ENCODE assay signal across 21 mouse cellular contexts in the genomic region with DNA sequence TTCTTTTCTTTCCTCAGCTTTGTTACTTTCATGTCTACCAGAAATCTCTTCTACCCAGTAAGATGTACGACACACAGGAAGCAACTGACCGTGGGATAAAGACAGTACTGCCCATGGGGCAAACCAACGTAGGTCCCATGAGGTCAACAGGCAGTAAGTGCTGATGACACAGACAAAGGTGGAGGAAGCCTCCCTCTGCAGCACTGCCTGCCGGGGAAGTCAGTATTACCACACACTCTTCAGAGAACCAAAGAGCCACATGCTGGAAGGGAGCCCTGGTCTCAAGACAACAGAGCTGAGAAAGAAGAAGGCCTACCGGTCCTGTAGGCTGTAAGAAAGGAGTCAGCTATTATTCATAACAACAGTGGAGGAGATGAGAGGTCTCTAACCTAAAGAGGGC.
DNase-seq lines count a peak whose midpoint lies in the region; ATAC-seq lines count a peak whose summit lies in the region.
"Had no signal": no experiment of that assay in that cellular context is flagged by ENCODE, and none has a peak within 500 bp of the region (broad histone marks: within the 10 kb centered on the region; RNA-seq: fewer than 3 reads in every experiment).

No protein-coding gene starts in this region.

- intact Hi-C loops in heart, postnatal 25 days (cut with DNase I) = no loop called here

- peak; percentile 30 for DNase-seq in heart, adult 11 months
- DNase-seq in heart, postnatal 25 days (ENCODE audit: low spot score) = no peak
- peak; percentile 1 for DNase-seq in fat pad, adult 2 months (ENCODE audit: extremely low read depth, low read depth, low spot score)
- DNase-seq in cerebellum, postnatal 36 days = no peak
- DNase-seq in right cerebral cortex, postnatal 36 days (ENCODE audit: low spot score in 2 of 2) = no peak
- DNase-seq: adrenal gland, adult 2 months; adrenal gland, postnatal 14 days; B cell, adult 2 months; cerebellum, adult 11 months; cerebellum, adult 2 months; cerebellum, adult 9-11 months; cerebellum, postnatal 25 days; embryo, embryonic 11 days; gastrocnemius, postnatal 10 days; gastrocnemius, postnatal 36 days; heart, adult 18-20 months; heart, postnatal 10 days; heart, postnatal 4 days had no signal

- peak; percentile 68 for ATAC-seq in megakaryocyte progenitor cell, adult 5-6 weeks (replicated peaks; ENCODE audit: poor library complexity)
- ATAC-seq: forebrain, embryonic 13.5 days; forebrain, embryonic 16.5 days had no signal

Comparison
In these comparisons a context has a peak if more than half of its experiments do, and no peak if none do; other contexts are left out.
1. DNase-seq: peak in heart, adult 11 months (single experiment) and fat pad, adult 2 months (single experiment); none in heart, postnatal 25 days (single experiment), cerebellum, postnatal 36 days (0 of 2) and right cerebral cortex, postnatal 36 days (0 of 2).